Mouse (Mus musculus) regulatory T cell (primary cell): Measurements from ENCODE around the gene Lrp5.
"Not testable (repeated sequence)": the region's sequence is repeated elsewhere in the genome, so short reads cannot be mapped to it uniquely, and the experiment has no call there.

Experiments used
- in situ Hi-C: fragments of 300-600 bp; cut with MboI, MseI; formaldehyde crosslinking; loops from one replicate; pipeline ENCODE4 v1.15.1; 2025; ENCODE audit warnings: high pct_unique_total_duplicates

The Lrp5 gene

GRCm38 (mm10) chr19:3619359-3619758 lies 67.0 kb downstream of the Lrp5 start:
- in situ Hi-C loops, result no loop called here

GRCm38 (mm10) chr19:3613991-3614390 lies 72.4 kb downstream of the Lrp5 start:
- in situ Hi-C loops, result no loop called here

- in situ Hi-C loops, result no loop called here
Observed at GRCm38 (mm10) chr19:3612534-3613273, 73.7 kb downstream of the Lrp5 start.

GRCm38 (mm10) chr19:3611730-3612129 lies 74.6 kb downstream of the Lrp5 start:
- in situ Hi-C loops, result no loop called here

GRCm38 (mm10) chr19:3610886-3611285 lies 75.5 kb downstream of the Lrp5 start:
- in situ Hi-C loops, result no loop called here

GRCm38 (mm10) chr19:3609826-3610225 lies 76.5 kb downstream of the Lrp5 start:
- in situ Hi-C loops, result no loop called here

GRCm38 (mm10) chr19:3594316-3594715 lies 92.0 kb downstream of the Lrp5 start:
- in situ Hi-C loops, result no loop called here

GRCm38 (mm10) chr19:3593379-3594055 lies 92.8 kb downstream of the Lrp5 start:
- in situ Hi-C loops, result no loop called here

- in situ Hi-C loops, result no loop called here
Observed at GRCm38 (mm10) chr19:3589968-3590367, 96.4 kb downstream of the Lrp5 start.

- in situ Hi-C loops, result no loop called here
Observed at GRCm38 (mm10) chr19:3589547-3589946, 96.8 kb downstream of the Lrp5 start.

GRCm38 (mm10) chr19:3587729-3588128 lies 98.6 kb downstream of the Lrp5 start:
- in situ Hi-C loops, result not testable (repeated sequence)

GRCm38 (mm10) chr19:3586540-3586939 lies 99.8 kb downstream of the Lrp5 start:
- in situ Hi-C loops, result no loop called here

- in situ Hi-C loops, result no loop called here
Observed at GRCm38 (mm10) chr19:3586026-3586425, 100.3 kb downstream of the Lrp5 start.

GRCm38 (mm10) chr19:3581326-3581725 lies 105.0 kb downstream of the Lrp5 start:
- in situ Hi-C loops, result loop anchor here (5.0 kb wide), 1 partner anchor 86 kb away; no protein-coding TSS in a partner anchor

GRCm38 (mm10) chr19:3577911-3578290 lies 108.5 kb downstream of the Lrp5 start:
- in situ Hi-C loops, result no loop called here

- in situ Hi-C loops, result no loop called here
Observed at GRCm38 (mm10) chr19:3577265-3577910, 109.0 kb downstream of the Lrp5 start.

GRCm38 (mm10) chr19:3576451-3577264 lies 109.7 kb downstream of the Lrp5 start:
- in situ Hi-C loops, result no loop called here

GRCm38 (mm10) chr19:3575632-3576384 lies 110.6 kb downstream of the Lrp5 start, which contains the start of gene Ppp6r3:
Gene Ppp6r3 (minus strand): TSS chr19:3575749.
- in situ Hi-C loops, result no loop called here

- in situ Hi-C loops, result no loop called here
Observed at GRCm38 (mm10) chr19:3575276-3575631, 111.1 kb downstream of the Lrp5 start.

GRCm38 (mm10) chr19:3574593-3575094 lies 111.7 kb downstream of the Lrp5 start:
- in situ Hi-C loops, result loop anchor here (5.0 kb wide), 1 partner anchor 247 kb away; no protein-coding TSS in a partner anchor

GRCm38 (mm10) chr19:3564309-3564708 lies 122.1 kb downstream of the Lrp5 start:
- in situ Hi-C loops, result no loop called here
